Mouse (Mus musculus): ENCODE measurements around the gene Ipo4. TPM values are rescaled to one million over a fixed set of nuclear protein-coding genes. Genes with fewer than 3 reads are reported as not detected.
A peak's percentile ranks its signal among the peaks of the same experiment; 100 is the strongest.

The Ipo4 gene
- polyA plus RNA-seq, 1 experiment from 2014 or later = 29.8 TPM

- WGBS = 93% methylated on average over 16 of the region's 16 CpGs
- Histone ChIP-seq H3K9ac (ENCODE audit: low read depth, low read length) (no peak overlapping the region), H3K27me3 (replicated peaks; ENCODE audit: control insufficient read depth, insufficient read depth, low read length) (no peaks in the 10 kb centered on the region), H3K4me1 (replicated peaks; ENCODE audit: control insufficient read depth, insufficient read depth, low read length) (0 out of 2 replicates have a peak, but pooled peaks cover 4% of the 10 kb centered on the region), H3K4me3 (ENCODE audit: low read depth, low read length) (no peak overlapping the region), H3K36me3 (ENCODE audit: control insufficient read depth, insufficient read depth) (peaks cover 20% of the 10 kb centered on the region; the same call in 1 of the 2 replicates), H3K27ac (ENCODE audit: low read depth, low read length) (no peak overlapping the region), H3K4me2 (replicated peaks; ENCODE audit: low read depth) (no peak overlapping the region), H3K9me3 (ENCODE audit: control insufficient read depth) (no peaks in the 10 kb centered on the region)
- no peak for ATAC-seq
- TF ChIP-seq CTCF (IDR thresholded peaks at IDR 0.05; ENCODE audit: low read depth) = no peak
These were observed 55.0 kb downstream of the Ipo4 start for GRCm38 (mm10) chr14:55580731-55581130.

GRCm38 (mm10) chr14:55579511-55580496, 56.0 kb downstream of the Ipo4 start:
- Histone ChIP-seq H3K36me3 (ENCODE audit: control insufficient read depth, insufficient read depth) (peaks cover 20% of the 10 kb centered on the region; the same call in 1 of the 2 replicates), H3K27ac (ENCODE audit: low read depth, low read length) (no peak overlapping the region), H3K4me2 (replicated peaks; ENCODE audit: low read depth) (0 out of 2 replicates have a peak overlapping the region, but pooled peaks have one; percentile 81), H3K9me3 (ENCODE audit: control insufficient read depth) (no peaks in the 10 kb centered on the region), H3K27me3 (replicated peaks; ENCODE audit: control insufficient read depth, insufficient read depth, low read length) (no peaks in the 10 kb centered on the region), H3K9ac (ENCODE audit: low read depth, low read length) (no peak overlapping the region), H3K4me3 (ENCODE audit: low read depth, low read length) (no peak overlapping the region), H3K4me1 (replicated peaks; ENCODE audit: control insufficient read depth, insufficient read depth, low read length) (0 out of 2 replicates have a peak, but pooled peaks cover 4% of the 10 kb centered on the region)
- ATAC-seq = no peak
- WGBS = 89% methylated on average over 23 of the region's 23 CpGs
- no peak for TF ChIP-seq CTCF (IDR thresholded peaks at IDR 0.05; ENCODE audit: low read depth)

GRCm38 (mm10) chr14:55578668-55579269, 57.0 kb downstream of the Ipo4 start:
- H3K4me2 ChIP-seq (replicated peaks; ENCODE audit: low read depth) = peak overlapping the region; percentile 81
- WGBS = 19% methylated on average over 6 of the region's 6 CpGs
- H3K36me3 ChIP-seq (ENCODE audit: control insufficient read depth, insufficient read depth) = peaks cover 20% of the 10 kb centered on the region; the same call in 1 of the 2 replicates
- peak; percentile 46 for ATAC-seq
- peak overlapping the region; percentile 70 for H3K4me3 ChIP-seq (ENCODE audit: low read depth, low read length)
- no peaks in the 10 kb centered on the region for H3K27me3 ChIP-seq (replicated peaks; ENCODE audit: control insufficient read depth, insufficient read depth, low read length)
- peak overlapping the region; percentile 75 for H3K9ac ChIP-seq (ENCODE audit: low read depth, low read length)
- H3K27ac ChIP-seq (ENCODE audit: low read depth, low read length) = peak overlapping the region; percentile 84
- H3K9me3 ChIP-seq (ENCODE audit: control insufficient read depth) = no peaks in the 10 kb centered on the region
- H3K4me1 ChIP-seq (replicated peaks; ENCODE audit: control insufficient read depth, insufficient read depth, low read length) = 0 out of 2 replicates have a peak, but pooled peaks cover 4% of the 10 kb centered on the region
- peak; percentile 20; the same call in 1 of the 2 replicates for TF ChIP-seq CTCF (IDR thresholded peaks at IDR 0.05; ENCODE audit: low read depth)

- Histone ChIP-seq H3K4me1 (replicated peaks; ENCODE audit: control insufficient read depth, insufficient read depth, low read length) (0 out of 2 replicates have a peak, but pooled peaks cover 4% of the 10 kb centered on the region), H3K27ac (ENCODE audit: low read depth, low read length) (peak within 1 kb of the TSS; percentile 84), H3K36me3 (ENCODE audit: control insufficient read depth, insufficient read depth) (peaks cover 20% of the 10 kb centered on the region; the same call in 1 of the 2 replicates), H3K4me3 (ENCODE audit: low read depth, low read length) (peak within 1 kb of the TSS; percentile 70), H3K27me3 (replicated peaks; ENCODE audit: control insufficient read depth, insufficient read depth, low read length) (no peaks in the 10 kb centered on the region), H3K4me2 (replicated peaks; ENCODE audit: low read depth) (peak within 1 kb of the TSS; percentile 81), H3K9ac (ENCODE audit: low read depth, low read length) (peak within 1 kb of the TSS; percentile 75), H3K9me3 (ENCODE audit: control insufficient read depth) (no peaks in the 10 kb centered on the region)
- ATAC-seq = peak; percentile 82
- TF ChIP-seq CTCF (IDR thresholded peaks at IDR 0.05; ENCODE audit: low read depth) = no peak
- under 1% methylated on average over 23 of the region's 32 CpGs for WGBS
These were observed 57.7 kb downstream of the Ipo4 start, which contains the start of gene Psme1 for GRCm38 (mm10) chr14:55577871-55578667. Gene Psme1, plus strand, starts transcription at chr14:55578123.

GRCm38 (mm10) chr14:55576376-55576775, 59.4 kb downstream of the Ipo4 start:
- H3K9ac ChIP-seq (ENCODE audit: low read depth, low read length) = no peak overlapping the region
- H3K9me3 ChIP-seq (ENCODE audit: control insufficient read depth) = no peaks in the 10 kb centered on the region
- peaks cover 15% of the 10 kb centered on the region; the same call in 1 of the 2 replicates for H3K36me3 ChIP-seq (ENCODE audit: control insufficient read depth, insufficient read depth)
- no peak overlapping the region for H3K4me2 ChIP-seq (replicated peaks; ENCODE audit: low read depth)
- TF ChIP-seq CTCF (IDR thresholded peaks at IDR 0.05; ENCODE audit: low read depth) = no peak
- H3K27me3 ChIP-seq (replicated peaks; ENCODE audit: control insufficient read depth, insufficient read depth, low read length) = no peaks in the 10 kb centered on the region
- H3K27ac ChIP-seq (ENCODE audit: low read depth, low read length) = no peak overlapping the region
- no peak overlapping the region for H3K4me3 ChIP-seq (ENCODE audit: low read depth, low read length)
- no peak for ATAC-seq
- H3K4me1 ChIP-seq (replicated peaks; ENCODE audit: control insufficient read depth, insufficient read depth, low read length) = 0 out of 2 replicates have a peak, but pooled peaks cover 4% of the 10 kb centered on the region
- 77% methylated on average over 16 of the region's 16 CpGs for WGBS

Data from intestine, postnatal 0 days (tissue).